Mouse (Mus musculus): ENCODE results near the gene Hist2h2be.

GRCm38 (mm10) chr3:96231758-96232120, 10.8 kb downstream of the Hist2h2be start:
- TF ChIP-seq CTCF (IDR thresholded peaks at IDR 0.05; ENCODE audit: low read depth) = no peak
- TF ChIP-seq EP300 (IDR thresholded peaks at IDR 0.05; ENCODE audit: low read depth) = no peak
